Mouse (Mus musculus) kidney, adult 2 months (tissue): ENCODE measurements around the gene Poglut1. TPM values are rescaled to one million over a fixed set of nuclear protein-coding genes. Genes with fewer than 3 reads are reported as not detected.

Experiments
- DNase-seq: peaks from one replicate; pipeline ENCODE4 v3.0.0; 2021
- H3K27ac ChIP-seq: fragments of 200-500 bp; 2 replicates; pipeline ENCODE4 v1.5.1; 2012; ENCODE audit warnings: low read depth, low read length, control low read depth, inconsistent platforms; ENCODE audit not compliant: insufficient read depth
- H3K27me3 ChIP-seq: fragments of 200-500 bp; replicated peaks from 2 replicates; pipeline ENCODE4 v1.6.1; 2012; ENCODE audit warnings: mild to moderate bottlenecking, moderate library complexity, low read length, inconsistent platforms; ENCODE audit not compliant: control insufficient read depth, insufficient read depth
- H3K36me3 ChIP-seq: fragments of 200-500 bp; 2 replicates; pipeline ENCODE4 v1.6.1; 2012; ENCODE audit warnings: mild to moderate bottlenecking, moderate library complexity, low read length, inconsistent platforms; ENCODE audit not compliant: control insufficient read depth, insufficient read depth
- H3K4me1 ChIP-seq: fragments of 200-500 bp; 2 replicates; pipeline ENCODE4 v1.6.1; 2011; ENCODE audit warnings: low read length; ENCODE audit not compliant: control insufficient read depth, insufficient read depth
- H3K4me3 ChIP-seq: fragments of 200-500 bp; 2 replicates; pipeline ENCODE4 v1.5.1; 2011; ENCODE audit warnings: mild to moderate bottlenecking, low read depth, low read length, control low read depth; ENCODE audit not compliant: insufficient read depth
- CTCF ChIP-seq: fragments of 200-500 bp; conservative IDR thresholded peaks from 2 replicates; pipeline ENCODE4 v1.5.1; 2011; ENCODE audit warnings: low read depth, mild to moderate bottlenecking, control low read depth, low read length, moderate library complexity, mixed read lengths; ENCODE audit not compliant: insufficient read depth, insufficient read length
- POLR2A ChIP-seq: fragments of 200-500 bp; IDR thresholded peaks from one replicate; pipeline ENCODE4 v1.6.1; 2011; ENCODE audit warnings: low read depth, low read length, control low read depth
- WGBS: fragments of 180-500 bp; shearing (Covaris S2); methylation state at CpG from one replicate; pipeline ENCODE4 v1.1.7; 2018; 5-methylcytosine and 5-hydroxymethylcytosine counted together
- polyA plus RNA-seq: library from polyadenylated mRNA; depleted of rRNA; stranded (reverse); fragments of >200 nt; gene quantifications from 2 replicates; pipeline ENCODE4 v1.2.3, GENCODE M21; 2012

Gene Poglut1
- polyA plus RNA-seq, 1 experiment, result 26.2 TPM

DNA sequence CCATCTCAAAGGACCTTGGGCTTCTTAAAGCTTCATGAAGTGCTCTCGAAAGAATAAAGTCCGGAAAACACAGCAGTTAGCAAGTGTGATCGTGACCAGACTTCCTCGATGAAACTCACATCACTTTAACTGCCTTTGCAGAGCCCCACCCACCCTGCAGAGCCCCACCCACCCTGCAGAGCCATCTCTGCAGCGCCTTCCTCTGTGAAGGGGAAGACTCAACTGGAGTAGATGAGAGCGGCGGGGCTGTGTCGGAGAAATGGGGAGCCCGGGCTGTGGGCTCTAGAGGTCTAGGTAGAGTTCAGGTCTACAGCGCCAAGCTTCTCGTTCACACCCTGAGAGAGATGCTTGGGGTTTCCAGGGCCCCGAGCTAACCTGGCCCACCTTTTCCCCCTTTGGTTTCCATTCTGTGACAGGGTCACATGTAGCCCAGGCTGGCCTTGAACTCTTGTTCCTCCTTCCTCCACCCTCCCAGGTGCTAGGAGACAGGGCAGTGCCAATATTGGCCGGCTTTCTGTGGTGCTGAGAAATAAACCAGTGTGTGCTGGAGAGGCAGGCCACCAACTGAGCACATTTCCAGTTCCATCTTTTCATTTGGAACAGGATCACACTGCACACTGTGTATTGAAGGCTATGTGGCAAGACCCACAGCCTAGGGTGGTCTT lies 11.2 kb downstream of the Poglut1 start:
- no peak for TF ChIP-seq POLR2A
- no peak for TF ChIP-seq CTCF

DNA sequence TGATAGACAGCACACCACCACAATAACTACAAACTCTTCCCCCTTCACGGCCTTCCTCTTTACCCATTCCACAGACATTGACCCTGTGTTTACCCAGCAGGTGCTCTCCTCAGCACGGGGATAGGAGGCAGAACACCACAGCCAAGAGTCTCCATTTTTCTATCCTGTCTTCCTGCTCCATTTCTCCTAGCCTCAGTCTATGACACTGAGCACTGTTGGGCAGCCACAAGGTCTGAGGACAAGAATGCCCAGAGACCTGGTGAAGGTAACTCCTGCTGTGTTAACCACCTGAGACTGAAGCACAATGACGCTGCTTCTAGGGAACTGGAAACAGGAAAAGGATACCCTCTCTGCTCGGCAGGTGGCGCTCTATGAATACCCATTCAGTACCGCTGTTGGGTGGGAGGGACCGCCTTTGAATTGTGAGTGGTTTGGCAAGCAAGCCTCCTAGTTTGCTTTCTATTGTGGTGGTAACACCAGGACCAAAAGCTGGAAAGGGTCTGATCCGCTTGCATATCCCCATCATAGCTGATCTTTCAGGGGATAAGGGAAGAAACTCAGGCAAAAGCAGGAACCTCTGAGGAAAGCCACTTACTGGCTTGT lies 13.4 kb downstream of the Poglut1 start:
- DNase-seq, result peak; percentile 76
- H3K4me3 ChIP-seq, result no peak overlapping the region
- WGBS, result 42% methylated on average over 8 of the region's 8 CpGs
- no peaks in the 10 kb centered on the region for H3K27me3 ChIP-seq
- no peak overlapping the region for H3K27ac ChIP-seq
- H3K4me1 ChIP-seq, result no peaks in the 10 kb centered on the region
- no peaks in the 10 kb centered on the region for H3K36me3 ChIP-seq
- peak; percentile 91 for TF ChIP-seq CTCF
- no peak for TF ChIP-seq POLR2A

More for the DNA sequence above, 11.2 kb downstream of the Poglut1 start:
- no peak overlapping the region for H3K4me3 ChIP-seq
- WGBS, result 87% methylated on average over 13 of the region's 13 CpGs
- H3K27ac ChIP-seq, result no peak overlapping the region
- no peaks in the 10 kb centered on the region for H3K36me3 ChIP-seq
- H3K4me1 ChIP-seq, result no peaks in the 10 kb centered on the region
- H3K27me3 ChIP-seq, result no peaks in the 10 kb centered on the region
- DNase-seq, result no peak

DNA sequence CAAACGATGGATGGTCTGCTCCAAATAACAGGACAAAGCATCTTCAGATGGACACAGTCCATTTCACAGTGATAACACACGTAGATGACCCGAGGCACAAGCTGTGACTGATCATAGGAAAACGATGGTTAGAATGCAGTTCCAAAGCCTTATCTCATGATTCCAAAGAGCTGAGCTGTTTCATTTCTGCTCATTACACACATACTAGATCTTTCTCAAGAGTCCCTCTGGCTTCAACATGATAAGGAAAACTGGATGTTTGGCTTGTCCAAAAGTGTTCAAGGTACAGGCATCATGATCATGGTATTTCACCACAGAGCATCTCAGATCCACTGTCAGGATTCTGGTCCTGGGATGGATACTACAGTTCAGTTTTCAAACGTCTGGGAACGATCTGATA lies 23.8 kb downstream of the Poglut1 start:
- WGBS, result 86% methylated on average over 6 of the region's 6 CpGs
- Histone ChIP-seq H3K4me3 (no peak overlapping the region), H3K4me1 (peaks cover 7% of the 10 kb centered on the region), H3K36me3 (no peaks in the 10 kb centered on the region; the same call in 1 of the 2 replicates), H3K27ac (no peak overlapping the region), H3K27me3 (no peaks in the 10 kb centered on the region)
- no peak for DNase-seq
- TF ChIP-seq POLR2A, result no peak

DNA sequence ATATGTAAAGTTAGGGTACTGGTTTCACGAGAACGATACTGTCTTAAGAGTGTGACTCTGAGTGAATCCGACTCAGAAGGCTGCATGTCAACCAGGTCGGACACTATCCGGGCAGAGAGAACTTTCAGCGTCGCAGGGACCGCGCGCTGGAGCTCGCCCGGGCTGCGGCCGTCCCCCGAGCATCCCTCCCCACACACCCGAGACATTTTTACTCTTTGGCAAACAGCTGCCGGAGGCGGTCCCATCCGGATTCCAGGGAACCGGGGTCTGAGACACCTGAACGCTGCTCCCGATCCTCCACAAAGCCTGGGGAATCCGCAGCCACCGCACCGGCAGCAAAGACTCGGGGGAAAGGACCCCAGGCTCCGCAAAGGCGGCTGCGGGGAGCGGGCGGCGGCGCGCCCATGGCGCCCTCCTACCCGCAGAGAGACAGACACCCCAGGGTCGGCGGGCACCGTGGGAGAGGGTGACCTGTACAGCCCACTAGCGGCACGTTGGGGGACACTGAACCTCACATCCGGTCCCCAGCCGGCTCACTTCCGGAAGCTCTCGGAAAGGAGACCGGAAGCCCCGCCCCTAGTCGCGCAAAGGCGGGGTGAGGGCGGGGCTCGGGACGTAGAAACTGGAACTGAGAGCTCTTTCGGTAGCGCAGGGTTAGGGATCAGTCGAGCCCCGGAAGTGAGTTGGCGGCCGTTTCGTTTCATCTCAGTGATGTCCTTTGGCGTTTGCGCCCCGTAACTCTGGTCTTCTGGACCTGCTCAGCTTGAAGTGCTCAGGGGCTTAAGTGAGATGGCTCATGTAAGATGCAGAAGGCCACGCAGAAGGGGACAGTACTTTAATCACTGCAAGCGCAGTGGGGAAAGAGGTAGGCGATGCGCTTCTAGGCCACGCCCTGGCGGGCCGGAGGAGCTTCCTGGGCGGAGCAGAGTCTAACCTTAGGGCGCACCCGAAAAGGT lies 27.7 kb downstream of the Poglut1 start, which contains the start of gene Timmdc1:
Gene Timmdc1 (minus strand): TSS at position 535 of the 956 bp plus-strand sequence.
- Histone ChIP-seq H3K27me3 (no peaks in the 10 kb centered on the region), H3K27ac (peak within 1 kb of the TSS; percentile 86)
- under 1% methylated on average over 73 of the region's 73 CpGs for WGBS

DNA sequence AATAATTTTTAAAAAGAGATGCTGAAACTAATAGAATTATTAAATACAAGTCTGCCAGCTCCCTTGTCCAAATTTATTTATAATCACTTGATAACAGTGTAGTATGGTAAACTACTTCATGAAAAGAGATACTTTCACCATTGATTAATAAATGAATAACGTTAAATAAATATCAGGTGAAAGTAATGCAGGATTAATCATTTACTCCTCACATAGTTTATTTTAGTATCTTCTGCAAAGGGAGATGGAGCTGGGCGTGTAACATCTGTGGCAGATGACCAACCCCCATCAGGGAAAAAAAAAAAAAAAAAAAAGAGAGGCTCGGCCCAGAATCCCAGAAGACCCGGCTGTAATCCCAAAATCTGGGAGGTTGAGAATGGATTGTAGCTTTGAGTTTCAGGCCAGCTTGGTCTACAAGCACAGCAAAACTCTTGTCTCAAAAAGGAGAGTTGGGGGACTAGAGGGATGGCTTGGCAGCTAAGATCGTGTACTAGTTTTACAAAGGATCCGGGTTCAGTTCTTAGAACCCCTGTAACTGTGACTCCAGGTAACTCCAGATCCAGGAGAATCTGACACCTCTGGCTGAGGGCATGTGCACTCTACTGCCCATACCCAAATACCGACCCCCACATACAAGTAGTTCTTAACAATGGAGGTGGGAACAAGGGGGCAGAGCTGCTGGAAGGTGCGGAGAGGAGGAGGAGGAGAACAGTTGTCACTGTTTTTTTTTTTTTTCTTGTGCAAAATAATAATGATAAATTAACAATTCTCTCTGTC lies 28.7 kb downstream of the Poglut1 start:
- H3K27ac ChIP-seq, result no peak overlapping the region
- TF ChIP-seq CTCF (no peak), POLR2A (no peak)
- no peaks in the 10 kb centered on the region for H3K27me3 ChIP-seq
- peak overlapping the region; percentile 49; the same call in 1 of the 2 replicates for H3K4me3 ChIP-seq
- H3K4me1 ChIP-seq, result peaks cover 7% of the 10 kb centered on the region
- H3K36me3 ChIP-seq, result no peaks in the 10 kb centered on the region; the same call in 1 of the 2 replicates
- WGBS, result 25% methylated on average over 8 of the region's 8 CpGs
- DNase-seq, result no peak

More for the DNA sequence above, 27.7 kb downstream of the Poglut1 start, which contains the start of gene Timmdc1:
- Histone ChIP-seq H3K4me1 (peaks cover 7% of the 10 kb centered on the region), H3K36me3 (no peaks in the 10 kb centered on the region; the same call in 1 of the 2 replicates), H3K4me3 (peak within 1 kb of the TSS; percentile 77)
- peak; percentile 98 for DNase-seq
- TF ChIP-seq CTCF (no peak), POLR2A (peak; percentile 41)

DNA sequence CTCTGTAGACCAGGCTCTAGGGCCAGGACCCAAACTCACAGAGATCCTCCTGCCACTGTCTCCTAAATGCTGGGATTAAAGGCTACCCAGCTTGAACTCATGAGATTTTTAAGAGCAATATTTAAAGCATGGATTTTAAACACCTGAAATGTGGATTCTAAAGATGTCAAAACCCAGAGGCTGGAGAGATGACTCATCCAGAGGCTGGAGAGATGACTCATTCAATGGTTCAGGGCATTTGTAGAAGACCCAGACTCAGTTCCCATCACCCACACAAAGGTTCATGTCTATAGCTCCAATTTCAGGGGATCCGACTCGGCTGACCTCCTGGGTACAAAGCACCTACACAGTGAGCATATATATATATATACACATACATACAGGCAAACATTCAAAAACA lies 30.9 kb downstream of the Poglut1 start:
- WGBS, result 98% methylated on average over 2 of the region's 2 CpGs
- Histone ChIP-seq H3K4me3 (no peak overlapping the region), H3K27me3 (no peaks in the 10 kb centered on the region), H3K27ac (no peak overlapping the region), H3K4me1 (peaks cover 7% of the 10 kb centered on the region), H3K36me3 (no peaks in the 10 kb centered on the region; the same call in 1 of the 2 replicates)
- TF ChIP-seq CTCF, result no peak
- no peak for TF ChIP-seq POLR2A
- no peak for DNase-seq
